ENCODE assay signal across 15 mouse cellular contexts in genomic region chr3:101350406-101350805, GRCm38 (mm10). TPM values are rescaled to one million over a fixed set of nuclear protein-coding genes. Genes with fewer than 3 reads are reported as not detected.
A peak's percentile ranks its signal among the peaks of the same experiment; 100 is the strongest.
DNase-seq lines count a peak whose midpoint lies in the region; ATAC-seq lines count a peak whose summit lies in the region.
"Had no signal": no experiment of that assay in that cellular context is flagged by ENCODE, and none has a peak within 500 bp of the region (broad histone marks: within the 10 kb centered on the region; RNA-seq: fewer than 3 reads in every experiment).

No protein-coding gene starts in this region.

- no peaks in the 10 kb centered on the region for H3K36me3 ChIP-seq in forebrain, embryonic 14.5 days (ENCODE audit: control insufficient read depth, insufficient read depth, low read length)
- no peaks in the 10 kb centered on the region for H3K36me3 ChIP-seq in forebrain, embryonic 13.5 days (ENCODE audit: poor library complexity, severe bottlenecking)
- H3K36me3 ChIP-seq in embryonic facial prominence, embryonic 12.5 days = no peaks in the 10 kb centered on the region
- no peaks in the 10 kb centered on the region for H3K36me3 ChIP-seq in hindbrain, embryonic 16.5 days (ENCODE audit: control insufficient read depth, insufficient read depth, low read length)
- no peaks in the 10 kb centered on the region for H3K36me3 ChIP-seq in midbrain, embryonic 15.5 days (replicated peaks)
- no peaks in the 10 kb centered on the region for H3K36me3 ChIP-seq in heart, embryonic 10.5 days
- H3K36me3 ChIP-seq: heart, embryonic 15.5 days had no signal

- no peaks in the 10 kb centered on the region for H3K9me3 ChIP-seq in forebrain, embryonic 14.5 days (replicated peaks; ENCODE audit: control insufficient read depth, low read length)
- H3K9me3 ChIP-seq in forebrain, embryonic 13.5 days (replicated peaks) = 0 out of 2 replicates have a peak, but pooled peaks cover 6% of the 10 kb centered on the region
- no peaks in the 10 kb centered on the region for H3K9me3 ChIP-seq in embryonic facial prominence, embryonic 12.5 days
- no peaks in the 10 kb centered on the region for H3K9me3 ChIP-seq in hindbrain, embryonic 16.5 days (ENCODE audit: control insufficient read depth, low read length)
- H3K9me3 ChIP-seq in midbrain, embryonic 15.5 days = peaks cover 5% of the 10 kb centered on the region; the same call in 1 of the 2 replicates
- H3K9me3 ChIP-seq in heart, embryonic 10.5 days = no peaks in the 10 kb centered on the region
- H3K9me3 ChIP-seq: heart, embryonic 15.5 days had no signal

- H3K4me1 ChIP-seq in forebrain, embryonic 14.5 days (ENCODE audit: control insufficient read depth, insufficient read depth, low read length) = peaks cover 13% of the 10 kb centered on the region; the same call in 1 of the 2 replicates
- peaks cover 21% of the 10 kb centered on the region for H3K4me1 ChIP-seq in forebrain, embryonic 13.5 days
- H3K4me1 ChIP-seq in embryonic facial prominence, embryonic 12.5 days = peaks cover 34% of the 10 kb centered on the region
- H3K4me1 ChIP-seq in hindbrain, embryonic 16.5 days (ENCODE audit: control insufficient read depth, insufficient read depth, low read depth, low read length) = peaks cover 21% of the 10 kb centered on the region
- peaks cover 29% of the 10 kb centered on the region for H3K4me1 ChIP-seq in midbrain, embryonic 15.5 days
- H3K4me1 ChIP-seq in heart, embryonic 10.5 days = peaks cover 42% of the 10 kb centered on the region

- no peaks in the 10 kb centered on the region for H3K27me3 ChIP-seq in forebrain, embryonic 14.5 days (replicated peaks; ENCODE audit: control insufficient read depth, insufficient read depth, low read length)
- H3K27me3 ChIP-seq in forebrain, embryonic 13.5 days = no peaks in the 10 kb centered on the region
- H3K27me3 ChIP-seq in embryonic facial prominence, embryonic 12.5 days = no peaks in the 10 kb centered on the region
- no peaks in the 10 kb centered on the region for H3K27me3 ChIP-seq in hindbrain, embryonic 16.5 days (replicated peaks; ENCODE audit: control insufficient read depth, insufficient read depth, low read length)
- H3K27me3 ChIP-seq in midbrain, embryonic 15.5 days (replicated peaks) = no peaks in the 10 kb centered on the region
- H3K27me3 ChIP-seq in heart, embryonic 10.5 days (ENCODE audit: insufficient read depth, poor library complexity, severe bottlenecking) = no peaks in the 10 kb centered on the region
- H3K27me3 ChIP-seq: heart, embryonic 15.5 days had no signal

- no peak overlapping the region for H3K4me3 ChIP-seq in forebrain, embryonic 14.5 days (ENCODE audit: low read depth, low read length)
- H3K4me3 ChIP-seq in forebrain, embryonic 13.5 days = no peak overlapping the region
- no peak overlapping the region for H3K4me3 ChIP-seq in embryonic facial prominence, embryonic 12.5 days
- no peak overlapping the region for H3K4me3 ChIP-seq in hindbrain, embryonic 16.5 days (ENCODE audit: low read length)
- no peak overlapping the region for H3K4me3 ChIP-seq in midbrain, embryonic 15.5 days
- no peak overlapping the region for H3K4me3 ChIP-seq in heart, embryonic 10.5 days
- H3K4me3 ChIP-seq: heart, embryonic 15.5 days had no signal

- no peak overlapping the region for H3K27ac ChIP-seq in forebrain, embryonic 14.5 days (ENCODE audit: low read depth, low read length)
- no peak overlapping the region for H3K27ac ChIP-seq in forebrain, embryonic 13.5 days
- H3K27ac ChIP-seq in embryonic facial prominence, embryonic 12.5 days = peak overlapping the region; percentile 33; the same call in 1 of the 2 replicates
- peak overlapping the region; percentile 65 for H3K27ac ChIP-seq in hindbrain, embryonic 16.5 days (ENCODE audit: low read depth, low read length)
- peak overlapping the region; percentile 85 for H3K27ac ChIP-seq in midbrain, embryonic 15.5 days
- no peak overlapping the region for H3K27ac ChIP-seq in heart, embryonic 10.5 days
- H3K27ac ChIP-seq: heart, embryonic 15.5 days; macrophage had no signal

- no peak overlapping the region for H3K4me2 ChIP-seq in forebrain, embryonic 14.5 days (ENCODE audit: low read length)
- no peak overlapping the region for H3K4me2 ChIP-seq in forebrain, embryonic 13.5 days
- H3K4me2 ChIP-seq in embryonic facial prominence, embryonic 12.5 days (replicated peaks) = no peak overlapping the region
- no peak overlapping the region for H3K4me2 ChIP-seq in hindbrain, embryonic 16.5 days (ENCODE audit: low read length)
- no peak overlapping the region for H3K4me2 ChIP-seq in midbrain, embryonic 15.5 days
- H3K4me2 ChIP-seq: heart, embryonic 15.5 days had no signal

- ATAC-seq in forebrain, embryonic 14.5 days = peak; percentile 38; the same call in 1 of the 2 replicates
- no peak for ATAC-seq in forebrain, embryonic 13.5 days
- no peak for ATAC-seq in embryonic facial prominence, embryonic 12.5 days (ENCODE audit: insufficient number of reproducible peaks, insufficient read depth, low FRiP score, low TSS enrichment)
- peak; percentile 14; the same call in 1 of the 2 replicates for ATAC-seq in hindbrain, embryonic 16.5 days
- ATAC-seq in midbrain, embryonic 15.5 days (replicated peaks) = peak; percentile 50

- WGBS in forebrain, embryonic 14.5 days = 42% methylated on average over 4 of the region's 4 CpGs
- WGBS in forebrain, embryonic 13.5 days = 46% methylated on average over 4 of the region's 4 CpGs
- 60% methylated on average over 4 of the region's 4 CpGs for WGBS in embryonic facial prominence, embryonic 12.5 days
- WGBS in hindbrain, embryonic 16.5 days = 42% methylated on average over 4 of the region's 4 CpGs
- 53% methylated on average over 4 of the region's 4 CpGs for WGBS in midbrain, embryonic 15.5 days
- 70% methylated on average over 4 of the region's 4 CpGs for WGBS in heart, embryonic 10.5 days

- DNase-seq in forebrain, embryonic 14.5 days (ENCODE audit: low spot score) = no peak
- no peak for DNase-seq in urinary bladder, postnatal 10 days (ENCODE audit: low spot score)
- DNase-seq in cerebellum, adult 11-12 months = no peak
- DNase-seq in heart, embryonic 10.5 days (ENCODE audit: low spot score) = no peak
- DNase-seq: adrenal gland, postnatal 10 days; cerebellum, adult 9-10 months; lung, adult 2 months; right cerebral cortex, postnatal 4 days; thymus, adult 2 months had no signal

- no peak overlapping the region for H3K9ac ChIP-seq in forebrain, embryonic 14.5 days (ENCODE audit: low read length)
- H3K9ac ChIP-seq in forebrain, embryonic 13.5 days = no peak overlapping the region
- no peak overlapping the region for H3K9ac ChIP-seq in embryonic facial prominence, embryonic 12.5 days
- H3K9ac ChIP-seq in hindbrain, embryonic 16.5 days (ENCODE audit: low read depth, low read length) = peak overlapping the region; percentile 15; the same call in 1 of the 2 replicates
- no peak overlapping the region for H3K9ac ChIP-seq in midbrain, embryonic 15.5 days
- H3K9ac ChIP-seq: heart, embryonic 15.5 days had no signal

RNA-seq across cellular contexts. Expression of gene Igsf3, which starts 26.5 kb away (rescaled TPM):
- 30.0 and 45.6 TPM in 2 replicates for polyA plus RNA-seq in forebrain, embryonic 14.5 days (2014; fragmentation: Nextera tagmentation; extraction: Ambion mirVana)
- polyA plus RNA-seq in forebrain, embryonic 13.5 days (2015; fragmentation: Nextera tagmentation; extraction: Ambion mirVana) = 39.7 and 42.2 TPM in 2 replicates
- polyA plus RNA-seq in embryonic facial prominence, embryonic 12.5 days (2016; fragmentation: Nextera tagmentation; extraction: Ambion mirVana) = 92.3 and 93.3 TPM in 2 replicates
- 79.0 and 82.0 TPM in 2 replicates for polyA plus RNA-seq in hindbrain, embryonic 16.5 days (2015; fragmentation: Nextera tagmentation; extraction: Ambion mirVana)
- polyA plus RNA-seq in midbrain, embryonic 15.5 days (2015; fragmentation: Nextera tagmentation; extraction: Ambion mirVana) = 99.0 and 104 TPM in 2 replicates
- polyA plus RNA-seq in heart, embryonic 10.5 days (2016; fragmentation: Nextera tagmentation; extraction: Ambion mirVana) = 41.9 and 45.9 TPM in 2 replicates

Comparison
In these comparisons a context has a peak if more than half of its experiments do, and no peak if none do; other contexts are left out.
1. ATAC-seq: peak in forebrain, embryonic 14.5 days (single experiment), hindbrain, embryonic 16.5 days (single experiment) and midbrain, embryonic 15.5 days (single experiment); none in forebrain, embryonic 13.5 days (single experiment) and embryonic facial prominence, embryonic 12.5 days (single experiment).
2. H3K27ac ChIP-seq: peak in embryonic facial prominence, embryonic 12.5 days (single experiment), hindbrain, embryonic 16.5 days (single experiment) and midbrain, embryonic 15.5 days (single experiment); none in forebrain, embryonic 14.5 days (single experiment), forebrain, embryonic 13.5 days (single experiment) and heart, embryonic 10.5 days (single experiment).